Mouse (Mus musculus) neural tube, embryonic 11.5 days (tissue): ENCODE data around the gene Aph1a. TPM values are rescaled to one million over a fixed set of nuclear protein-coding genes. Genes with fewer than 3 reads are reported as not detected.
"Not testable (repeated sequence)": the region's sequence is repeated elsewhere in the genome, so short reads cannot be mapped to it uniquely, and the experiment has no call there.

ENCODE experiments used
- ATAC-seq: fragments of 200-750 bp; cut with Nextera tagmentation; 2 replicates; pipeline ENCODE4 v1.8.0; 2017; ENCODE audit warnings: moderate number of reproducible peaks, mild to moderate bottlenecking, moderate TSS enrichment, moderate library complexity; ENCODE audit not compliant: insufficient read depth, low FRiP score, low TSS enrichment
- DNase-seq: peaks from one replicate; pipeline ENCODE4 v3.0.0-alpha.2; 2015; ENCODE audit warnings: low spot score
- H3K27ac ChIP-seq: fragments of 300-500 bp; sonication (generic); 2 replicates; pipeline ENCODE4 v1.5.1; 2014; ENCODE audit warnings: low read depth, mild to moderate bottlenecking, low read length
- H3K27me3 ChIP-seq: fragments of 300-500 bp; sonication (generic); 2 replicates; pipeline ENCODE4 v1.6.1; 2014; ENCODE audit warnings: mild to moderate bottlenecking, low read length, mixed read lengths; ENCODE audit not compliant: control insufficient read depth, insufficient read depth
- H3K36me3 ChIP-seq: fragments of 300-500 bp; sonication (generic); 2 replicates; pipeline ENCODE4 v1.6.1; 2014; ENCODE audit warnings: mild to moderate bottlenecking, low read length, moderate library complexity, mixed read lengths; ENCODE audit not compliant: control insufficient read depth, insufficient read depth
- H3K4me1 ChIP-seq: fragments of 300-500 bp; sonication (generic); 2 replicates; pipeline ENCODE4 v1.6.1; 2014; ENCODE audit warnings: low read length, mixed read lengths; ENCODE audit not compliant: control insufficient read depth, insufficient read depth
- H3K4me2 ChIP-seq: fragments of 300-500 bp; sonication (generic); 2 replicates; pipeline ENCODE4 v1.6.1; 2014; ENCODE audit warnings: low read depth, mild to moderate bottlenecking, moderate library complexity
- H3K4me3 ChIP-seq: fragments of 300-500 bp; sonication (generic); 2 replicates; pipeline ENCODE4 v1.5.1; 2014; ENCODE audit warnings: low read depth, low read length
- H3K9ac ChIP-seq: fragments of 300-500 bp; sonication (generic); 2 replicates; pipeline ENCODE4 v1.6.1; 2014; ENCODE audit warnings: mild to moderate bottlenecking, low read length
- H3K9me3 ChIP-seq: fragments of 300-500 bp; sonication (generic); 2 replicates; pipeline ENCODE4 v1.6.1; 2016; ENCODE audit warnings: low read length; ENCODE audit not compliant: control insufficient read depth
- WGBS: fragments of 180-500 bp; shearing (Covaris S2); extraction: QIAGEN DNeasy Blood & Tissue Kit; methylation state at CpG from one replicate; pipeline ENCODE4 v1.1.7; 2014; 5-methylcytosine and 5-hydroxymethylcytosine counted together
- polyA plus RNA-seq: library from polyadenylated mRNA; unstranded; fragments of >200 nt; fragmentation: Nextera tagmentation; extraction: Ambion mirVana; gene quantifications from 2 replicates; pipeline ENCODE4 v1.2.1, GENCODE M21; 2014

Gene Aph1a
- 35.9 and 36.2 TPM in 2 replicates for polyA plus RNA-seq

DNA sequence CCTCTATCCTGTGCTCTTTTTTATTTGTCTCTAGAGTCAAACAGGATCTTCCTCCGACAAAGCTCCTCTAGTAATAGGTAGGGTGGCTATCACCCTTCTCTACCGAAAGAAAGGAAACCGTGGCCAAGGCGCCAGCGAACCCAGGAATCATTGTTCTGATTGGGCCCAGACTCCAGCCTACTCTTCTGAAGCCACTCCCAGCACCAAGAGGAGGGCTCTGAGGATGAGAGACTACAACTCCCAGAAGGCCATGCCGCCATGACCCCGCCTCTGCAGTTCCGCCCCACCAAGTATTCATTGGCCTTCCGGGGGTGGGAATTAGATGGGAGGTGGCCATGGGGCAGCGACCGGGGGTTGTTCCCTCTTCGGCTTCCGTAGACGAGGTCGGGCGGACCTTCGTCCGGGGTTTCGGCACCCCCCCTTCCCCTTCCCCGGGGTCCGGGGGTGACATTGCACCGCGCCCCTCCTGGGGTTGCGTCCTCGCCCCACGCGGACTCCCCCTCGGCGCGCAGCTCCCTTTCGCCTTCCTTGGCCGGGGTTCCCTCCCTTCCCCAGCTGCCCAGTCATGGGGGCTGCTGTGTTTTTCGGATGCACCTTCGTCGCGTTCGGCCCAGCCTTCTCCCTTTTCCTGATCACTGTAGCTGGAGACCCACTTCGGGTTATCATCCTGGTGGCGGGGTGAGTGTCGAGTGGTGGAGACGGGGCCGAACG lies at the start of gene Aph1a:
Aph1a (plus strand) TSS at position 364 of the 711 bp plus-strand sequence.
- peak; percentile 95 for ATAC-seq

DNA sequence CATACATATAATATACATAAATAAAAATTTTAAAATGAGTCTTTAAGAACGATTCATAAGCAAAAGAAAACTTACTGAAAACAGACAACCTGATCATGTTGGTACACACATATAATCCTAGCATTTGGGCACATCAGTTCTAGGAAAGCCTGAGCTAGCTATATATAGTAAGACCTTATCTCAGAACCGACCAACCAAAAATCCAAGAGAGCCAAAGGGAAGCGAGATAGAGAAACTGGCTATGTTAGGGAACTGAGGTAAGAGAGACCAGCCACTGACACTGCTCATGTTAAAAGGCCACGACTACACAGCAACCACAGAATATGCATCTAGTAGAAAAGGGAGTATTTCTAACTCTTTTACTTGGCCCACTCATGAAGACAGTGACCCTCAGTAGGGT lies 43.2 kb upstream of the Aph1a start:
- no peak for ATAC-seq
- H3K36me3 ChIP-seq, result peaks cover 31% of the 10 kb centered on the region

More for the DNA sequence above, at the start of gene Aph1a:
- Histone ChIP-seq H3K4me3 (peak within 1 kb of the TSS; percentile 64), H3K9ac (peak within 1 kb of the TSS; percentile 52), H3K4me2 (peak within 1 kb of the TSS; percentile 58), H3K27ac (peak within 1 kb of the TSS; percentile 35; the same call in 1 of the 2 replicates)
- not testable (repeated sequence) for H3K4me1 ChIP-seq, H3K36me3 ChIP-seq, H3K27me3 ChIP-seq, H3K9me3 ChIP-seq
- under 1% methylated on average over 25 of the region's 43 CpGs for WGBS
- DNase-seq, result peak; percentile 94

DNA sequence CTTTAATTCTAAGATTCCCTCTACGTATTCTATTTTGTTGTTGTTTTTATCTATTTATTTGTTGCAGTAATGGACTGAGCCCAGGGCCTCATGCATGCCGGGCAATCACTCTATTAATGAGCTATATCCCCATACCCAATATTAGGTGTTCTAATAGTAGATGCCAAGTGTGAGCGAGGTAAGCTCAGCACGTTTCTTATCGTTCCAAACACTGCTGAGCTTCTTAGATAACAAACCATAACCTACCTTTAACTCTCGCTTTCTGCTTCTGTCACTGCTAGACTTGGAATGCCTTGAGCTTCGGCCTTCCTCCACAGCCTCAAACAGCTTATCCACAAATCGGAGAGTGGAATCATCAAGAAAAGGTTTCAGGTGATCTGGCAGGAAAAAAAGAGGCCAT lies 42.5 kb upstream of the Aph1a start:
- 97% methylated on average over 8 of the region's 8 CpGs for WGBS
- ATAC-seq, result no peak
- H3K36me3 ChIP-seq, result peaks cover 25% of the 10 kb centered on the region

More for the DNA sequence above, 43.2 kb upstream of the Aph1a start:
- Histone ChIP-seq H3K27ac (no peak overlapping the region), H3K9me3 (no peaks in the 10 kb centered on the region), H3K4me2 (no peak overlapping the region), H3K4me3 (no peak overlapping the region), H3K9ac (no peak overlapping the region), H3K4me1 (peaks cover 5% of the 10 kb centered on the region; the same call in 1 of the 2 replicates), H3K27me3 (no peaks in the 10 kb centered on the region)
- no peak for DNase-seq
- 88% methylated on average over 4 of the region's 4 CpGs for WGBS

DNA sequence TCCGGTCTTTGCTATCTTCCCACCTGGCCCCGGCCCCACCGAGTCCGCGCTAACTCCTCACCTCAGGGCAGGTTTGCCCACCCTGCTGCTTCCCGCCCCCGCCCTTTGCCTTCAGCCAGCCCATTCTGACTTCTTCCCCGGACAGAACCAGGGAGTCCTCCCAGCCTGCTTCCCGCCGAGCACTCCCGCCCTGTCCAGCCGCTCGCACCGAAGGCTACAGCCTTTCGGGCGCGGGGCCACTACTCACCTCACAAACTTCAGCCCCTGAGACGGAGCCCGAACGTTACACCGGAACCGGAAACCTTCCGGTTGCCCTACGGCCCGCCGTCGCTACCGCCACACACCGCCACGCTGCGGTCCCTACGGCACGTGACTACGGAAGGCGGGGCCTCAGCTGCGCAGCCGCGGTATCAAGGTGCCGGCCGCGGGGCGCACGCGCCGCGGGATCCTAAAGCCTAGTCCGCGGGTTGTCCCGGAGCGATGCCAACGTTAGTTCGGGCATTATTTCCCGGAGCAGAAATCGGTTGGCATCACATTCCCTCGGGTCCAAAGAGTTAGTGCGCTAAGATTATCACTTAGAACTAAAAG lies 38.2 kb upstream of the Aph1a start, which contains the start of gene Prpf3:
Prpf3 (minus strand) TSS at position 384 of the 588 bp plus-strand sequence.
- Histone ChIP-seq H3K9ac (peak within 1 kb of the TSS; percentile 79), H3K36me3 (peaks cover 5% of the 10 kb centered on the region), H3K27ac (peak within 1 kb of the TSS; percentile 56; the same call in 1 of the 2 replicates), H3K27me3 (no peaks in the 10 kb centered on the region), H3K9me3 (no peaks in the 10 kb centered on the region), H3K4me2 (peak within 1 kb of the TSS; percentile 72), H3K4me1 (peaks cover 7% of the 10 kb centered on the region; the same call in 1 of the 2 replicates), H3K4me3 (peak within 1 kb of the TSS; percentile 89)
- DNase-seq (peak; percentile 96), ATAC-seq (peak; percentile 98)
- under 1% methylated on average over 56 of the region's 56 CpGs for WGBS

More for the DNA sequence above, 42.5 kb upstream of the Aph1a start:
- DNase-seq, result no peak
- no peak overlapping the region for H3K4me3 ChIP-seq
- no peaks in the 10 kb centered on the region for H3K9me3 ChIP-seq
- H3K27me3 ChIP-seq, result no peaks in the 10 kb centered on the region
- no peak overlapping the region for H3K4me2 ChIP-seq
- H3K4me1 ChIP-seq, result peaks cover 7% of the 10 kb centered on the region; the same call in 1 of the 2 replicates
- no peak overlapping the region for H3K27ac ChIP-seq
- H3K9ac ChIP-seq, result no peak overlapping the region

DNA sequence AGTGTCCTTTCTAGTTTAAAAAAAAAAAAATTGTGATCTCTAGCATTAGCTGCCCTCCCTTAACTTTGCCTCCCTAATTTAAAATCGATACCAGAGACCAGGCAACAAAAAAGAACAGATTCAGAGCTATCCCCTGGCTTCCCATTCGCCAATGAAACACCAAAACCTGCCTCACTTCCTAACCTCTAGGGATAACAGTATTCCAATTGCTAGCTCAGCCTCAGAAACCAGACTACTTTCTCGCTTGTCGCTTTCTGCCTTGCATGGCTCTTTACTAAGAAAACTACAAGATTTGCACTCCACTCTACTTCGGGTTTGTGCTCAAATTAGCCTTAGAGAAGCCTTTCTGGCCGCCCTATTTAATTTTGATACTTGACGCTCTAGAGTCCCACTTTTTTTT lies 37.7 kb upstream of the Aph1a start:
- no peaks in the 10 kb centered on the region for H3K9me3 ChIP-seq
- DNase-seq, result no peak
- no peaks in the 10 kb centered on the region for H3K27me3 ChIP-seq
- peak overlapping the region; percentile 21; the same call in 1 of the 2 replicates for H3K27ac ChIP-seq
- peak overlapping the region; percentile 89 for H3K4me3 ChIP-seq
- peak overlapping the region; percentile 72 for H3K4me2 ChIP-seq
- H3K9ac ChIP-seq, result peak overlapping the region; percentile 79
- H3K36me3 ChIP-seq, result peaks cover 5% of the 10 kb centered on the region
- peaks cover 7% of the 10 kb centered on the region; the same call in 1 of the 2 replicates for H3K4me1 ChIP-seq
- 0 out of 2 replicates have a peak, but pooled peaks have one; percentile 9 for ATAC-seq
- 30% methylated on average over 7 of the region's 7 CpGs for WGBS

DNA sequence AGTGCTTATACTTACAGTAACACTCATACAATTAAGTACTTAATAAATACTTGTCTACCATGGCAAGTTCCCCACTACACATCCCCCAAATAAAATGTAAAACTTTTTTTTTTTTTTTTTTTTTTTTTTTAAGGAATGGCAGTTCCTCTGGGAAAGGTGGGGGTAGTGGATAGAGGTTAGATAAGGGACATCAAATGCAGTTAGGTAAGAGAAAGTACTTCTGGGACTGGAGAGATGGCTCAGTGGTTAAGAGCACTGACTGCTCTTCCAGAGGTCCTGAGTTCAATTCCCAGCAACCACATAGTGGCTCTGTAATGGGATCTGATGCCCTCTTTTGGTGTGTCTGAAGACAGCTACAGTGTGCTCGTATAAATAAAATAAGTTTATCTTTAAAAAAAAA lies 36.7 kb upstream of the Aph1a start:
- H3K36me3 ChIP-seq, H3K9ac ChIP-seq, DNase-seq, H3K4me1 ChIP-seq, ATAC-seq, H3K27me3 ChIP-seq, H3K9me3 ChIP-seq, H3K4me3 ChIP-seq, H3K4me2 ChIP-seq, H3K27ac ChIP-seq: not testable (repeated sequence)
- 92% methylated on average over 1 of the region's 1 CpGs for WGBS

DNA sequence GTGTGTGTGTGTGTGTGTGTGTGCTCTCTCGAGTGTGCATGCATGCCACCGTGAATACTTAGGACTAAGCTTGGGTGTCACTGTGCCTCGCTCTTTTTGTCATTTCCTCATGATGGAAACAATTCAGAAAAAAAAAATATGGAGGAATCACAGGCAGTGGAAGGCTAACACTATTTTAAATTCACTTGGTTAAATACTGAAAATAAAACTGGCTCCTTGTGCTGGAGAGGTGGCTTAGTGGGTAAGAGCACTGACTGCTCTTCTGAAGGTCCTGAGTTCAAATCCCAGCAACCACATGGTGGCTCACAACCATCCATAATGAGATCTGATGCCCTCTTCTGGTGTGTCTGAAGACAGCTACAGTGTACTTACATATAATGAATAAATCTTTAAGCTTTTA lies 35.5 kb upstream of the Aph1a start:
- ATAC-seq, H3K36me3 ChIP-seq, H3K9me3 ChIP-seq, DNase-seq, H3K4me1 ChIP-seq, H3K27ac ChIP-seq, H3K9ac ChIP-seq, H3K4me2 ChIP-seq, H3K4me3 ChIP-seq, H3K27me3 ChIP-seq: not testable (repeated sequence)
- 88% methylated on average over 3 of the region's 3 CpGs for WGBS

DNA sequence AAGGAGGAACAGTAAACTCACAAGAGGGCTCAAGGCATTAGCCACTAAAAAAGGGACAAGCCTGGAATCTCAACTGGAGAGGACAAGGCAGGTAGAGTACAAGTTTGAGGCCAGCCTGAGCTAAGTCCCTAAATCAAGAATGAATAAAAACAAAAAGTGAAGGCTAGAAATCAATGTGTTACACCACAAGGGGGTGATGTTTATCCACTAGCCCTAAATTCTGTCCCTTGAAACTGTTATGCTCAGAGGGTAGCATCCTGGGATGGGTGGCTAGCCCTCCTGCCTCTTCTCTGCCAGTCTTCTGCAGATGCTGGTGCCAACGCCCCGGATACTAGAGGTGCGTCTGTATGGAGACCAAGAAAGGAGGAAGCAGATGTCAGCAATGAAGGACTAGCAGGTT lies 33.4 kb upstream of the Aph1a start:
- no peak overlapping the region for H3K27ac ChIP-seq
- 0 out of 2 replicates have a peak, but pooled peaks cover 2% of the 10 kb centered on the region for H3K36me3 ChIP-seq
- H3K9me3 ChIP-seq, result no peaks in the 10 kb centered on the region
- no peak for ATAC-seq
- H3K27me3 ChIP-seq, result no peaks in the 10 kb centered on the region
- H3K4me1 ChIP-seq, result peaks cover 2% of the 10 kb centered on the region; the same call in 1 of the 2 replicates
- WGBS, result 92% methylated on average over 3 of the region's 3 CpGs
- H3K9ac ChIP-seq, result no peak overlapping the region
- no peak overlapping the region for H3K4me3 ChIP-seq
- no peak for DNase-seq
- H3K4me2 ChIP-seq, result no peak overlapping the region
